Mouse (Mus musculus) kidney, adult 18-20 months (tissue): ENCODE measurements around the gene Zfp941.
A peak's percentile ranks its signal among the peaks of the same experiment; 100 is the strongest.
"Not testable (repeated sequence)": the region's sequence is repeated elsewhere in the genome, so short reads cannot be mapped to it uniquely, and the experiment has no call there.

Experiments
- DNase-seq: peaks from one replicate; pipeline ENCODE4 v3.0.0; 2021

Zfp941 gene

DNA sequence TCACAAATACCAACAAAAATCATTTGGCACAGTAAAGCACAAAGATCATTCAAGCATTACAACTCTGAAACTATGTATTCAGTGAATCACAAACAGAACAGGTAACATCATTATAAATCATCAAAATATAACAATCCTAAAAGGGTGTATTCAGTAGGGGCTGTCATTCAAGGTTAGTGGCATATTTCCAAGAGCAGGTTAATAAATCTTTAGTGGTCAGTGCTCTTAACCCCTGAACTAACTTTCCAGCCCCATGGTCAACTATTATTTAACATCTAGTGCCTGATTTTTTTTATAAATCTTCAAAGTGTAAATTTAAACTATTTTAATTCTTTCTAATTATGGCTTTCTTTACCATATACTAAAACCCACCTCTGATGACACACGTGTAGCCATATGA, 56.6 kb downstream of the Zfp941 start:
- not testable (repeated sequence) for DNase-seq

DNA sequence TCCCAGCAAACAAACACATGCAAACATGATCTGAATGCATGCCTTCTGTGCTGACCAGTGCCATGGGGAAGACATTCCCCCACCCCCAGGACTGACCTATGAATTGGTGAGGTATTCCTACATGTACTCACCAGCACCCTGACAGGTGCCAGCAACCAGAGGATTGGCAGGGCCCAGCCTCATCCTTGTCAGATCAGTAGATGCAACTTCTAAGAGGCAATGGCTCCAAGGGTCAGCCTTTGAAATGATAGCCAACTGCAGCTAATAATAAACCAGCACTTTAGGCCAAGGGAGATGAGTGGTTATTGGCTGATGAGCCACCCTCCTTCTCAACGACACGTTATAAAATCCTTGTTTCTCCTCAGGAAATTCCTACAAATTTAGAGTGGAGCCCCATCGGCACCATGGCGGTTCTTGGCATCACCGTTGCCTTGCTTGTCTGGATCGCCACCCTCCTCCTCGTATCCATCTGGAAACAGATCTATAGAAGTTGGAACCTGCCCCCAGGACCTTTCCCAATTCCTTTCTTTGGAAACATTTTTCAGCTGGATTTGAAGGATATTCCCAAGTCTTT, 58.4 kb downstream of the Zfp941 start, which contains the start of gene Cyp2e1:
Cyp2e1 (plus strand) TSS at position 293 of the 574 bp plus-strand sequence.
- DNase-seq = peak; percentile 49

DNA sequence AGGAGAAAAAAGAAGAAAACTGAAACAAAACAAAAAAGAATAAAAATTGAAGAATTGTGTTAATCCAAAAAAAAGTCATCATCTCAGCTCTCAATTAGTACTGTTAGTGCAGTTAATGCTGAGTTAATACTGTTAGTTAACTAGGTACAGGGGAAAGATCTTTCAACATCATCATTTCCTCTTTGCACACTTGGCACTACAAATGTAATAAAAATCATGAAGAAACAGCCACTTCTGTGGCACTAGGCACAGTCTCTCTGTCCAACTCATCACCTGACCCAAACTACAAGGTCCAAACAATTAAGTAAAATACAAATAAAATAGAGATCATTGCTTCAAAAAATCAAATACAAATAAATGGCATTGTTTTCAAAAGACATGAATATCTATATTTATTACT, 61.3 kb downstream of the Zfp941 start:
- no peak for DNase-seq
